Mouse (Mus musculus) cerebellum, postnatal 25 days (tissue): Measurements from ENCODE around the gene Chchd6.
A peak's percentile ranks its signal among the peaks of the same experiment; 100 is the strongest.

Experiments used
- DNase-seq, 2 experiments: peaks; one replicate each; pipeline ENCODE4 v3.0.0; 2021; ENCODE audit warnings: mixed read lengths in 2 of 2

The Chchd6 gene

DNA sequence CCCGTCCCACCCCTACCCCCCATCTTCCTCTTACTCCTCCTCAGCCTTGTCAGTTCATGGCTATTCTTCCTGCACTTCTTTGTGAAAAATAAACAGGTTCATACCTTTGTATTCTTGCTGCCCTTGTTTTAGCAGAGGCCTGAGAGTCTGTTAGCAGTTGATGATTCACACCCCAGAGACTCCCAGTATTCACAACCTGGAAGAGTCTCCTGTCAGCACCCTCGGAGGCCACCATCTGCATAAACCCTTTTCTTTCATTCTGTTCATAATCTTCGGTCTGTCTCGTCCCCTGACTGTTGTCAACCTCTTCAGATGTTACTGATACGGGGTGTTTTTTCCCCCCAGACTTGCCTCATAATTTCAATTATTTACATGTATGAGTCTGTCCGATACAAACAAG, 143.1 kb downstream of the Chchd6 start:
- DNase-seq: peak in 1 of 2 experiments; percentile 44

DNA sequence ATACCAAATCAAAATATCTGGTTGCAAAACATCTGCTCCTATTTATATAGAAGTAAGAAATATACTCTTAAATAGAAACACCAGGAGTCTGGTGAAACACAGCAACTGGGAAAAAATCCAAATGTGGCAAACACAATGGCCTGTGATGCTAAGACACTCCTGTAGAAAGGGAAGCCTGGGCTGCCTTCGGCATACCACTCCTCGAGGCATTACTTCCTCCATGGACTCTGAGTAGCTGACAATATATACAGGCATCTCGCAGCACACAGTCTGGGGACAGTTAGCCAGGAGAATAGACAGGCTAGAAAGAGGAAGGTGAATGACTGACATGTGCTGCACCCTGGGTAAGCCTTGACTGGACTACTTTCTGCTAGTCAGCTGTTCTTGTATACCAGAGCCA, 146.7 kb downstream of the Chchd6 start:
- DNase-seq: no peak

DNA sequence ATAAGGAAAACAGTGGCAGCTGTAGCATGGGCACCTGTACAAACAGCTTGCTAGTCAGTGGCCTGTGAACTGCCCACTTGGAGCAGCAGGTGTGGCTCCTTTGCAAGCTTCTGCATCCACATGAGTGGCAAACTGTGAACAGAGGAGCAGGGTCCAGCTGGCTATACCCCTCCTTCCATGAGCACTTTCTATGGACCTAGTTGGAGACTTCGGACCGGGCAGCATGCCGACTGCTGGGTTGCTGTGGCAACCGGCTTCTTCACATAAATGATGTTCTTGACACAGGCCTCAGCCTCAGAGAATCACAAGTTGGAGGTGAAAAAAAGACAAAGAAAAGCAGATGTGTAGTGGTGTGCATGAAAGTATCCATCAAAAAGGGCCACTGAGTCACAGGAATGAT, 154.8 kb downstream of the Chchd6 start:
- DNase-seq: no peak

DNA sequence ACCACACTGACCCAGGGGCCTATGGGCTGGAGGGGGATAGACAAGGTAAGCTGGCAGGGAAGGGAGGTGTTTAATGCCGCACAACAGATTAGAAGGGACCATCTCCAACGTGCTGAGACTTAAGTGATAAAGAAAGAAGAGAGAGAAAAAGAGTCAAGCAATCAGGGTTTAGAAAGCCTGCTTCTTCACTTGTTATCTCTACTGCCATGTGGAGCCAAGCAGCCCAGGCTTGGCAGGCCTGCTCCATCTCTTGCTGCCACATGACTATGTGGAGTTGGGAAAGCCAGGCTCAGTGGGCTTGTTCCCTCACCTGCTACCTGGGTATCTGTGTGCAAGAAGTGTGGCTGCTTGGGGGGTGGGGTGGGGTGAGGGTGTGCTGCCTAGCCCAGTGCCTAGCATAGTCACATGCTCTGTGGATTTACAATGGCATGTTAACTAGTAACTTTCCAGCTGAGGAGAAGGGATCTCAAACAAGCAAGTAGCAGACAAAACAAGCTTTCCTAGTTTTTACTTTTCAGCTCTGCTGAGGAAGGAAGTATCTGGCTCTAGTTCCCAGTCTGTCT, 163.5 kb downstream of the Chchd6 start:
- DNase-seq: no peak

DNA sequence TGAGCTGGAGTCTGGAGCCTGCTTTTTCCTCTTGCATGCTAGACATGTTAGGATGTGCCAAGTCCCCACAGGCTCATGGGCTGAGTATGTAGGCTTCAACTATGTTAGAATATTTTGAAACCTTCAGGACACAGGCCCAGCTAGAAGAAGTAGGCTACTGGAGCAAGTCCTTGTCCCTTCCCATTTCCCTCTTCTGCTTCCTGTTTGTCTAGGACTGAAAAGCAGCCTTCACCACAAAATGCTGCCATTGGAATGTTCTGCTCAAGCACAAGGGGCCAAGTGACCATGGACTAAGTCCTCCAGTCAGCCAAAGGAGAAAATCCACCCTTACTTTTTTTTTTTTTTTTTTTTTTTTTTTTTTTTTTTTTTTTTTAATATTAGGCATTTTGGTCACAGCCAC, 164.7 kb downstream of the Chchd6 start:
- no peak for DNase-seq

DNA sequence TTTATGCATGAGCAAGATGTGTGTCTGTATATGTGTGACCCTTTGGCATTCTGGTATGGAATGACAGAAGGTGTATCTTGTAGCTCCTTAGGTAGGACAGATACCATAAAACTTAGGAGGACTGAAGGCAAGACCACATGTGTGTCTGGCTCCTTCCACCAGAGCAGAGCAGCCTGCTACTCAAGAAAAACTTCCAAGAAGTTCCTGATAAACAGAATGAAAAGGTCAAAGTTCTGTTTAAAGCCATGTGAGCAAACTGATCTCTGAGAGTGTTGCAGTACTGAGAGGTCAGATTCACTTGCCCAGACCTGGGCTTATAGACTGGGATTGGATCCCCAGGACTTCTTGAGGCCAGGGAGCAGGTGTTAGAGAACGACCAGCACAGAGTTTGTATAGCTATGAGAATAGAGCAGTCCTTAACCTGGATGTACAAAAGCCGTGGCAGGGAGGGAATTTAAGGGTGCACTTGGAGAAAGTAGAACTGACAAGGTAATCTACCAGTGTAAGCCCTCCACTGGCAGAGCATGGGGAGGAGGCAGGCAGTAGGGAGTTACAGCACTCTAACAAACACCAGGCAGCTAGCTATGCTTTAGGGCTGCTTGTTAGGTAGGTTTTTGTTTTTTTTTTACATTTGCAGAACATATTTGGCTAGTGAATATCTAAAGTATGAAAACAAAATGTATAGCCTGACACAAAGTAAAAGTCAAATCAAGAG, 166.6 kb downstream of the Chchd6 start:
- no peak for DNase-seq

DNA sequence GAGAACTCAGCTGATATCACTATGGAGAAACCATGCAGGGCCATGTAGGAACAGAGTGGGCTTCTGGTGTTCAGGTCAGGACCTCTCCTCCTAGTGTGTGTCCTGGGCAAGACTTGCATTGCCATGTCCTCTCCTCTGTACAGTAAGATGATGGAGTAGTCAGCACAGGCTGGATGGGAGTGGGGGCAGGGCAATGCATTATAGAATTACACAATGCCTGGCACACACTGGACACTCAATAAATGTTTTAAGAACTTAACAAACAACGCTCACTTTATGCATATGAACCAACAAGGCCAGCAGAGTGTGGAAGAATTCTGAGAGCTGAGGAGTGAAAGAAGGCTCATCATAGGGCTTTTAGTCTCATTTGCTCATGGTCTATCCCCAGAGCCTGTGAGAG, 171.0 kb downstream of the Chchd6 start:
- DNase-seq: no peak

DNA sequence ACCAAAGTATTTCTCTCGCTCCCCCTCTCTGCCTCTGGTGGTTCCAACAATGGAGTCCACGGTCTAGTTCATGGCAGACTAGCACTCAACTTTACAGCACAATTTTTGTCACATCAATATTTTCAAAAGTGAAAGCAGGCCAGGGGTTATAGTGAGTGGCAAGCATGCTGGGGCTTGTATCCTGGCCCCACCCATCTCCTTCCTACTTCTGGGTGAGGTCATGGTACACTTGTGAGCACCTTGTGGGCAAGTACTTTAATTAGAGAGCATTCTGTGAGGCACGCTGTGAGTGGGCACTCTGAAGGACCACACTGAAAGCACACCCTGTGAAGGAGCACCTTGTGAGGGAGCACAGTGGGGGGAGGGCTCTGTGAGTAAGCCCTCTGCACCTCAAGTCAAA, 172.8 kb downstream of the Chchd6 start:
- no peak for DNase-seq

DNA sequence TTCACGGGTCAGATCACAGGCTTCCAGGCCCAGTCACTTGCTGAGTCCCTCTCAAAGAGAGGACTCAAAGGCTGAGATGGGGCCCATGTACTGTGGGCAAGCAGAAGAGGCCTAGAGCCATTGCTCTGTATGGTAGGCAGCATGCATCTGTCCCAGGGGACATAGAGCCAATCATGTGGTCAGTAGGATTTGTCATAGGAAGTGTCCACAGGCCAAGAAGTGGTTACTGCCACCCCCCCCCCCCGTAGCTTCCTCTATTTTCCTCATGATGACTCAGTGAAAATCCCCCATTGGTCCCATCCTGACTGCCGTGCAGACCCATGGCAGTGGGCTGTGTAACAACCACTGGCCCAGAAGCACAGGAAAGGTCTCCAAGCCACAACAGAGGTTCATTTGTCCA, 173.5 kb downstream of the Chchd6 start:
- DNase-seq: no peak

DNA sequence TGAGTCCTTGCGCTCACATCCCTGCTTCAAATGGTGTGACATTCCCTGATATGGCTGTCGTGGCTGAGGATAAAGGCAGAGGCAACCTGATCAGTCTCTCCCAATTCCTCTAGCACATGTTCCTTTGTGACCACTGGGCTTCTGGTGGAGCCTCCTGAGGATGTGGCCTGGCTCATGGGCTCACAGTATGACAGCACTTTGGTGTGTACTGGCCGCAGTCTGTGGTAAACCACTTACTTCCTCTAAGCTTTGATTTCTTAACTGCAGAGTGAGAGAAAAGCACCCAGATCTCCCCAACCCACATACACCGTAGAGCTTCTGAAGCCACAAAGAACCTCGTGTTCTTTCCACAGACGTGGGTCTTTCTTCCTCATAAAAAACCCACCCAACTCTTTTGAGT, 173.9 kb downstream of the Chchd6 start:
- DNase-seq: no peak

DNA sequence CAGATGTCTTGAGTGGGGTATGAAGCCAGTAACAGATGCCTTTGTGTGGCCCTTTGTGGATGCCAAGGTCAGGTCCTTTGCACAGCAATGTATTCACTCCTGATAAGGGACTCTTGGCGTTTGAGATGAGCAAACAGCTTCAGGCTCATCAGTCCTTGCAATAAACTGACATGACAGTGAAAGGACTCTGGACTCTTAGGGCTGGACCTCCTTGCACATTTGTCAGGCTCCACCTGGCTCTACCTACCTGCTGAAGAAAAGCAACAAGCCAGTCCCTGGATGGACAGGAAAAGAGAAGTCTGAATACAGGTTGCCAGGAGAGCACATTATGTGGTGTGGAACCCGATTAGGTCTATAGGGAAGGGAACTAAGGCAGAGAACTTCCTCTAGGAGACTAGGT, 174.7 kb downstream of the Chchd6 start:
- DNase-seq: no peak

DNA sequence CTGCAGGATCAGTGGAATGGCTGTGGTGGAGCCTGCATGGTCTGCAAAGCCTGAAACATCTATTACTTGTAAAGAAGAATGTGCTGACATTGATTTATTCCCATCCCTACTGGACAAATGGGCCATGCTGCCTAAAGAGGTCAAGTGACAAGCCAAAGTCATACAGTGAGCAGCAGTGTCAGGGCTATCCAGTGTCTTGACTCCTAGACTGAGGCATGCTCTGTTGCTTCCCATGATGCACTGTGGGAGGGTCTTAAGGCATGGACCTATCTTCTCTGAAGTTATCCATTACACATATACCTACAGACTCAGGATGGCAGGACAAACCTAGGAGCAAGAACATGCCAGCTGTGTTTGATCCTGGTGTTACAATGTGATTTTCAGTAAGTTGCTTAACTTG, 175.3 kb downstream of the Chchd6 start:
- DNase-seq: no peak

DNA sequence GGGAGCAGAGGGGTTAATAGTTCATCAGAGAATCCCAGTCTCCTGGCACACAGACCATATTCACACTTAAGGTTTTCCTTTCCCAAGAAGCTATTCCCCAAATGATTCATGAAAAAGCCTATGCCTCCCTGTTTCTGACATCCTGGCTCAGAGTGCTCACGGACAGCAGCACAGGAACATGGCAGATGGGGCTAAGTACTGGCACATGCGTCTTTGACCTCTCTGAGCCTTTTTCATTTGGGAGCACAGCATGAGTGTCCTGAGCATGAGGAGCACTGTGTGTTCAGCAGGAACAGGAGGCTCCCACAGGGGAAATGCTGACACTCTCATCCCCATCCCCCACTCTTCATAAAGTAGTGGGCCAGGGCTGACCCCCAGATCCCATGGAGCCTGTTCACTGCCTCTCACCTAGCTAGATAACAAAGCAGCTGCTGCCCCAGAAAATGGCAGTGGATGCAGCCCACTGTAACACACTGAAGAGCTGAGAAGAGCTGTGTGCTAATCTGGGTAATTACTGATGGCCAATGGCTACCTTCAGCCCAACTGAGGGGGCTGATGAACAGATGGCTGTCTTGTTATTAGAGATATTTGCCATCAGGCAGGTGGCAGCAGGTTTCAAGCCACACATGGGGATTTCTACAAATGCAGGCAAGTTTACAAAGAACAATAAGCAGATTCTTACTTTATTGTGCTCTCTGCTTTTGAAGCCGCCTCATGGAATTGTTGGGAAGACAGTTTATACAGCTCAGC, 176.2 kb downstream of the Chchd6 start:
- DNase-seq: peak; percentile 59 to 66

DNA sequence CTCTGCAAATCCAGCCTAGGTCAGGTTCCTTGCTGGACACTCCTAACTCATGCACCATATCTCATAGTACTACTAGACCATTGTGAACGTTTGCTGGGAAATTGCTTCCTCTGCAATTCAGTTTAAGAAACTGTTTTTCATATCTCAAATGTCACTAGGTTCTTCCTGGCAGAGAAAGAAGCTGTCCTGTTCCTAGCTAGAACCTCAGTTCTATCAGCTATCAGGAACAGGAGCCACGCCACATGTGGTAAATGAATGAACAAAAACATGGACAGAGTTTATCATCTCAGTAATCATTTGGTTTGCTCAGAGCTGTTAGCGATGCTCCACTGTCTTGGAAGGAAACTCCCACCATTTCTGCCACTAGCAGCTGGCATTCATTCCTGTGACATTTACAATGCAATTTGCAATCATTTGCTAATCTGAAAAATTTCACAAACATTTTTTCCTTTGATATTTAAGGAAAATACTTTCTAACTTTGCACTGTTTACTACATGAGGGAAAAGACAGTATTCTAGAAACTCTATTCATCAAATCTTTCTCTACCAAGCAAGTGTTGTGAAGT, 179.3 kb downstream of the Chchd6 start:
- DNase-seq: no peak

DNA sequence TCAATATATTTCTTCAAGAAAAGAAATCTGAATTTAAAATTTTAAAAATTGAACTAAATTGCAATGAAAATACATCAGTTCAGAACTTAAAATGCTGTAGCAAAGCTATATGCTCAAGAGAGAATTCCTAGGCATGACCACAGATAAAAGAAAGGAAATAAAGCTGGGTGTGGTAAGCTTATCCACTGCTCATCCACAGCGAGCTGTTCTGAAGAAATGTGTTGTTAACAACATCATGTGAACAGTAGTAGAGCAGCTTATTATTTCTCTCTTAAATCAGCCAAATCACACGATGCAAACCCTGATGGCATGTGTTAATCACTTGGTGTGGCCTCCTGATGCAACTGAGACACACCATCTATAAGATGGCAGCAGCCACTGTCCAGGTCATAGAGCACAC, 180.4 kb downstream of the Chchd6 start:
- no peak for DNase-seq

DNA sequence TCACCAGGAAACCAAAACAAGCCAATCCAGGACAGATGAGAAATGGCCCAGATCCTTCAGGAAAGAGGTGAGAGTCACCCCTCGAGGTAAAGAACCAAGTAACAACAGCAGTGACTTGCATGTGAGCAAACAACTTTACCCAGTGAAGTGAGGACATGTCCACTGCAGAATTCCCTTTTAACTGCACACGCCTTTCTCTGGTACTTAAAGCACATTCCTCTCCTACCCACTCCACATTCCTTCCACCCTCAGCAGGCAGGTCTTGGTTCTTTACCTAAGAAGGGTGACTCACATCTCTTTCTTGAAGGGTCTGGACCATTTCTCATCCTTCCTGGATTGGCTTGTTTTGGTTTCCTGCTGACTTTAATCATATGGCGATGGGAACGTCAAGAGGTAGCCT, 181.3 kb downstream of the Chchd6 start:
- no peak for DNase-seq

DNA sequence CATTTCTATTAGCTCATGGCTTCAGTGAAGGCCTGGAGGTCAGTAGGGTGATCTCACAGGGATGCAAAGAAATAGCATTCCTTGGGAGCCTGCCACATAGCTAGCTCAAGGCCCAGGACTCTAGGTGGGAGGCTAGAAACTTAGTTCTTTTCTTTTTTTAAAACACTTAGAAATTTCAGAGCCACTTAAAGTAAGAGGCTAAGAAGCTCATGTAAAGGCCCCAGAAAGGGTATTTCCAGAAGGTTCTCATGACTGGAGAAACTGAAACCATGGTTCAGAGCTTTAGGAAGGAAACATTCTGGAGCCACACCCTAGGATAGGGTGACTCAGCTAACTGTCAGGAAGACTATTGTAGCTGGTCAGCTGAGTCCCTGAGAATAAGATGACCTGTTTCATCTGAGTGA, 182.0 kb downstream of the Chchd6 start:
- no peak for DNase-seq

DNA sequence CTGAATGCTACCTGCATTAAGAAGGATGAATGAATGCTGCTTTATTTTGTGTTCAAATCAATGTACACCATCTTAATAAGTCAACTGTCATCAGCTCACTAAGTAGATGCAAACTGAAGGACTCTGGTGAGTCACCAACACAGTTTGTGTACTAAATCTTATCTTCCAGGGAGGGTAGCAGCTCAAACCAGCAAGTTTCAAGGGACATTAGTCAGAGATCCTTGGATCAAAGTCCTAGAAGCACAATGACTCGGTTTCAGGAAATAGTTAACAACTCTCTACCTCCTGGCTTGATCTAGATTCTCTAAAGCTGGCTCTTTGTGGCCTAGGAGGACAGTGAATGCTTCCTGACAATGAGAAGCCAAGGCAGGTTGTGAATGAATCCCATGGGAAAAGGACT, 182.9 kb downstream of the Chchd6 start:
- no peak for DNase-seq

DNA sequence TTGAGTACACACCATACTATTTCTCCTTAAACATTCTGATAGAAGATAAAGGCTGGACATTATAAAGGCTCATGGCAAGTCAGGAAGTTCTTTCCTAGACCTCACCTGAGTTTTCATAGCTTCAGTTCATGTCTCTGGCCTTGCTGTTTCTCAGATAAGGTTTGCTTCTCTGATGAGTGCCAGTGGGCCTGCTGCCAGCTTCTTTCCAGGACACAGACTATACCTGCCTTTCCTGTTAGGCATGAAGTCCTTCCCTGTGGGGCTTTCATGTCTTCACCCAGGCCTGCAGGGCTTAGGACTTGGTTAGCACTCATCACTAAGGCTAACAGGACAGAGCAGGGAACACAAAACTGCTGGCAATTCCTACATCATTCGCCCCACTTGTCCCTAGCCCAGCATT, 186.4 kb downstream of the Chchd6 start:
- peak; percentile 52 to 66 for DNase-seq

DNA sequence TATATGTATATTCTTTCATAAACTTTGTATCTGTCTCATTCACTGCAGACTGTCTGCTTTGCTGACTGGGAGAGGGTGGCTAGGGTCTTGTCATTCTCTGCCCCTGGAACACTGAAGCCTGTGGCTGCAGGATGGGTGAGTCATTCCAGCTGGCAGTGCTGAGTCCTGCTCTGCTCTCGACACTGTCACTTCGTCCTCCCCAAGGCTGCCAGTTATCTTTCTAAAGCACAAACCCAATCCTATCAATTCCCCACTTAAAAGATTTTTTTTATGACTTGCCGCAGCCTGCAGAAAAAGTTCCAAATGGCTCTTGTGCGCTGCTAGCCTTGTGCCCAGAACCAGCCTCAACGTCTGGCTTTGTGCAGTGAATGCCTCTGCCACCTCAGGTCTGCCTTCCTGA, 187.2 kb downstream of the Chchd6 start:
- DNase-seq: peak in 1 of 2 experiments; percentile 45

DNA sequence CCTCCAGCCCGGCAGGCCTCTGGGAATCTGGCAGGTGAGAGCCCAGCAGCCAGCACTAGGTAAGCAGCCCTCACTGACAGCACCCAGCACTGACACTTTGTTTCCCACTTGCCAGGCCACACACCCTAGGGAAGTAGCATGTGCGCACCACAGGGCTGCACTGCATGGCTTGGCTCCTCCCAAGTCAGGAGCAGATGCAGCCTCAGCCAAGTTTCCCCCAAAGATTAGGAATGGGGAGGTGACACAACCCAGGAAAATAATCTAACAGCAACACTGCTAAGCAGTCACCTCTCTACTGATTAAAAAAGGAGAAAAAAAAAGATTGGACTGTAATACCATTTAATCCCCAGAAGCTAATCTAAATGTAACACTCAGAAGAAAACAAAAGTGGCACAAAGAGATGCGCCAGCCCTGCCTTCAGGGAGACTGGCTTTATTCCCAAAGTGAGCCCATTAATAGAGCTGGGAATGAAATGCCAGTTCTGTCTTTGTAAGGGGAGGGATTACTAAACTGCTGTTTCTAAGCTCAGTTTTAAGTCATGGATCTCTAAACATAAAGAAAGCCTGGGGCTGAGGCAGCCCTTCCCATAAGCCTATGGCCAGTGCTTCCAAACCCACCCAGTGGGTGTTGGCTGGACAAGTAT, 188.1 kb downstream of the Chchd6 start:
- DNase-seq: peak; percentile 38 to 42

DNA sequence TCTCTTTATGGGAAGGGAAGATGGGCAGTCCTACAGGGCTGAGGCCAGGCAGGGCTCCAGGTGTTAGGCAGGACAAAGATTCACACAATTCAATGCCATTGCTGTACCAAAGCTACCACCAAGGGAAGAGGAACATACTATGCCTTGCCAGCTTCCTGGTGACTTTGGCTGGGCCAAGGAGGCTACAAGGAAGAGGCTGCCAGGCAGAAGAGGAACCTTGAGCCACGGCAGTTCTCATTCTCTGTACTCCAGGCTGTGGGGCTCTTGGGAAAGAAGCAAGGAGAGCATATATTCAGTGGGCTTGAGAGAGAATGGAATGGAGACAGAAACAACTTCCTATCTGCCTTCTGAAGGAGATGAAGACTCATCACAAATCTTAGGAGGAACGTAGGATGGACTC, 190.5 kb downstream of the Chchd6 start:
- no peak for DNase-seq
